Mouse (Mus musculus): ENCODE data around the gene Actrt2. TPM values are rescaled to one million over a fixed set of nuclear protein-coding genes. Genes with fewer than 3 reads are reported as not detected.

The Actrt2 gene
- total RNA-seq, 4 experiments from 2014 or later, result not detected

- no peak for DNase-seq (ENCODE audit: low spot score in 2 of 2)
Observed at GRCm38 (mm10) chr4:154638320-154638886, 29.3 kb downstream of the Actrt2 start.

DNA sequence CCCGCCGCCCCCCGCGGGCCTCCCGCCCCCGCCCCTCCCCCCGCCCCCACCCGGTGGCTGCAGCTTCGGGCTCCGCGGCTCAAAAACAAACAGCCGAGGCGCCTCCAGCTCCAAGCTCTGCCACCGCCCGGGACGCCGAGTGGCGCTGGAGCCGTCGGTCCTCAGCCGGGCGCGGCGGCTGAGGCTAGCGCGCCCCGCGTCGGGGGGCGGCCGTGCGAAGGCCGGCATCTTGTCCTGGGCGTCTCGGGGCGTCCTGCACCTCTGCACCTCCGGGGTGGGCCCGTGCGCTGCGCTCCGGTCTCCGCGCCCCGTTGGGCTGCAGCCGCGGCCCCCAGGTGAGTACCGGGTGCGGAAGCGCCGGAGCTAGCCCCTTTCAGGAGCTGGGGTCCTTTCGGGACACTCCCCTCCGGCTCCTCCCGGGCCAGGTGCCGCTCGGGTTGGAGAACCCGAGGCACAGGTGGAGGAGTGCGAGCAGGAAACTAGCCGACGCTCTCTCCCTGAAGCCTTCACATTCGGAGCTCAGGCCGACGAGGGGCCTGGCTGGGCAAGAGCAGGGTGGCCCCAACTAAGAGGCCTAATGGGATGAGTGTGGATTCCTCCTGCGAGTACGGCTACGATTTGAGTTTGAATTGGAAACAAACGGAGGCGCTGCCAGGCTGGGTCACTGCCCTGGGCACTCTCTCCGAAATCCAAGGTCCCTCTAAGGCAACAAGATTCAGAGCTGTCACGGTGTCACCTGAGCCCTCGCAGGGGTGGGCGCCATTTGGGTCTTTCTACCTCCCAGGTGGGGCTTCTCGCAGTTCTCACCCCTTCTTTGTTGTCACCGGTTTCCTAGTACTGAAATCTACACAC is 30.0 kb downstream of the Actrt2 start:
- DNase-seq (ENCODE audit: low spot score in 2 of 2), result no peak

DNA sequence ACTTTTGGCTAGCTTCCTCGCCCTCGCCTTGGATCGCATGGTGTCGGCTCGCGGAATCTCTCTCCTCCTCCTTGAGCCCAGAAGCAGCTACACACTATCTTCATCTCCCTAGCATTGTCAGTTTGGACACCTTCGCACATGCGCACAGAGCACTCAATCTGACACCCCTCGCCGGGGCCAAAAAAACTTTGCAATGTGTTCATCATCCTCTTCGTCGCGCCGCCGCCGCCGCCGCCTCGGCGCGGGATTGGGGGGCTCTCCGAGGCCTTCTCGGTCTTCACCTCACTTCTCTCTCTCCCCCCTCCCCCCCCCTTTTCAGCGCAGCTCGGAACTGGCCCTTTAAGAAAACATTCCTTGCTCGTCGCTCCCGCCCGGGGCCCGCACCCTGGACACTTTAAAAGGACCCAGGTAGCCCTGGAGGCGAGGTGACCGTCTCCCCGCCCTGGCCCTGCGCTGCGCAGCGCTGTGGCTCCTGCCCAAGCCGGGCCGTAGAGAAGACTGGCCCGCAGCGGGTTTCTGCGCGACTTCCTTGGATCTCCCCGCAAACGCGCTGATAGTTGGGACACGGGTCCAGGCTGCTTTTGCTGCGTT is 30.9 kb downstream of the Actrt2 start, which contains the start of gene Prdm16:
Gene Prdm16 (minus strand): TSS at position 153 of the 591 bp plus-strand sequence.
- DNase-seq (ENCODE audit: low spot score in 2 of 2), result no peak

DNA sequence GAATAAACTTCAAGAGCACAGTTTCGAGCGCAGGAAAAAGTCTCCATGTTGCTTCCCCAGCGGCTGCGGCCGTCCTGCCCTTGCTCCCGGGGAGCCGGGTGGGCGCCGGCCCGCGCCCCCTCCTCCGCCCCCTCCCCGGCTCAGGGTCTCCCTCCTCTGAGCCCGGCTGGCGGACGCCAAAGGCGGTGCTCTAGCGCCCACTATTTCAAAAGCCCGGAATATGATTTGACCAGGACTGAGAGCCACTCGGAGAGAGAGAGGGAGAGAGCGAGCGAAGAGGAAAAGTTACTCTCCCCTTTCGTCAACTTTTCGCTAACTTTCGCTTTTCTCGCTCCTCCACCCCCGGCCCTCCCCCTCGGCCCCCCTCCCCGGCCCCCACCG is 31.6 kb downstream of the Actrt2 start:
- DNase-seq (ENCODE audit: low spot score in 2 of 2), result no peak

GRCm38 (mm10) chr4:154635241-154636052 is 32.2 kb downstream of the Actrt2 start:
- DNase-seq (ENCODE audit: low spot score in 2 of 2), result no peak

GRCm38 (mm10) chr4:154634470-154635240 is 33.0 kb downstream of the Actrt2 start:
- no peak for DNase-seq (ENCODE audit: low spot score in 2 of 2)

GRCm38 (mm10) chr4:154634001-154634400 is 33.7 kb downstream of the Actrt2 start:
- no peak for DNase-seq (ENCODE audit: low spot score in 2 of 2)

GRCm38 (mm10) chr4:154632800-154633764 is 34.6 kb downstream of the Actrt2 start:
- DNase-seq (ENCODE audit: low spot score in 2 of 2), result no peak

DNA sequence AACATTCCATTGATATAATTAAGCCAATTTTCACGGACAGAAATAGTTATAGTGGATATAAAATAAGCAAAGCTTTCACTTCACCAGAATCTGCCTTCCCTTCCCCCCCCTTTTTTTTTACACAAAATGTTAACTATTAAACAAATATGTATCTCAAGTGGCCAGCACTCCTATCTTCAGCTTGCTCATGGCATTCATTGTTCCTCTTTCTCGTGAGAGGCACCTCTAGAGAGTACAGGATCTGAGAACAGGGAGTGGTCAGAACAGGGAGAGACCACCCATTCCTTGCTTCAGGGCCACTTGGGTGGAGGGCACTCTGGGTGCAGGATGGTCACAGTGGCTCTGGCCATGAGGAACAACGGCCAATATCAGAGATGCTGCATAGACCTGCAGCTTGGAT is 36.9 kb downstream of the Actrt2 start:
- DNase-seq (ENCODE audit: low spot score in 2 of 2), result no peak

DNA sequence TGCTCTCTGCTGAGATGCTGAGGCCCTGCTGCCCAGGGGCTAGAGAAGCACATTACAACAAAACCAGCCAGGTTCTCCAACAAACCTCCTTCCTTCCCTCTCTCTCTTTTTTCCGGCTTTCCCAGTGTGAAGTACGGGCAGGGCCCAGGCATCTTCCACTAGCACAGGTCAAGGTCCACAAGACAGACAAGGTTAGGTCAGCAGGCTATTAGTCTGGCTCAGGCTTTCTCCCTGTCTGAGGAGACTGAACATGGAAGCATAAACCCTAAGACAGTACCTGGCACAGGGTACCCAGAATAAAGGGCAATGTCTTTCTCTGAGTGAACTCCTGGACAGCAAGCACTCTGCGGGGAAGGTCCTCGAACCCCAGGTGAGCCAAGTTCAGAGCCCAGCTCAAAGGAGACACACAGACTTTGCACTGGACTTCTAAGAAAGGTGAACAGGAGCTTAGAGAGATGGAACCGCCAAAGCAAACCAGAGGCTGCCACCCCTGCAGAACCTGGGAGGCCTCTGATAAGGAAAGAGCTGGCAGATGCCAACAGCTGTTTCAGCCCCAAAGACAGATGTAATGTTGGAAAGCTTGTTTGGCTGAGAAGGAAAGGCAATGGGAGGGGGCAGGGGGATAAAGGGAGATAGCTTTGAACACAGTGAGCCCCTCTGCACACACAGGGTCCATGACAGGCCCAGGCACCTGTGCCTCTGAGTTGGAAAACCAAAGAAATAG is 40.1 kb downstream of the Actrt2 start:
- no peak for DNase-seq (ENCODE audit: low spot score in 2 of 2)

DNA sequence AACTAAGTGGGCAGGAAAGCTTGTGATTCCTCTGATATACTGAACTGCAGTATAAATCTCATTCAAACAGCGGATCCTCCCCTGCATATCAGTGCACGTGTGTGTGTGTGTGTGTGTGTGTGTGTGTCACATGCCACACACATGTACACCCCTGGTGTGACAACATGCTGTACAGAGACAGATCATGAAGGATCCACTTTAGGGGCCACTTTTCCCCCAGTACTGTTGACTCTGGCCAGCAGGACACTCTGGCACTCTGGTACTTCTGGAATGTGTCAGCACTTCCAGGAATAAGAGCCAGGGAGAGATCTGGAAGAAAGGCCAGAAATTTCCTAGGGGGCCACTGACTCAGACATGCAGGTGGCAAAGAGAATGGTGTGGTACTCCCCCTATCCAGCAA is 41.4 kb downstream of the Actrt2 start:
- no peak for DNase-seq (ENCODE audit: low spot score in 2 of 2)

- no peak for DNase-seq (ENCODE audit: low spot score in 2 of 2)
Observed at GRCm38 (mm10) chr4:154625710-154626109, 42.0 kb downstream of the Actrt2 start.

DNA sequence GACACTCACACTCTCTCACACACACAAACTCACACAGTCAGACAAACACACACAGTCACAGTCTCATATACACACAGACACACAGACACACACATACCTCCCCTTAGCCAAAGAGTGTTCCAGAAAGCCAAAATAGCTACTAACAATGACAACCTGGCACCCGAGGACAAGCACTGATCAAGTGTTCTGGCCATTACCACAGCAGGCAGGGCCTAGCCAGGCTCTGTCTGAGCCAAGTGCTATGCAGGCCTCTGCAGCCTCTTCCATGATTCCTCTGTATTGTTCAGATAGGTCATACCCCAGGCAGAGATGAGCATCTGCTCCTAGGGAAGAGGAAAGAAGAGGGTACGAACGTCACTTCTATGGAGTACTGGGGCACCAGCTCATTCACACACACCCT is 44.4 kb downstream of the Actrt2 start:
- DNase-seq (ENCODE audit: low spot score in 2 of 2), result no peak

DNA sequence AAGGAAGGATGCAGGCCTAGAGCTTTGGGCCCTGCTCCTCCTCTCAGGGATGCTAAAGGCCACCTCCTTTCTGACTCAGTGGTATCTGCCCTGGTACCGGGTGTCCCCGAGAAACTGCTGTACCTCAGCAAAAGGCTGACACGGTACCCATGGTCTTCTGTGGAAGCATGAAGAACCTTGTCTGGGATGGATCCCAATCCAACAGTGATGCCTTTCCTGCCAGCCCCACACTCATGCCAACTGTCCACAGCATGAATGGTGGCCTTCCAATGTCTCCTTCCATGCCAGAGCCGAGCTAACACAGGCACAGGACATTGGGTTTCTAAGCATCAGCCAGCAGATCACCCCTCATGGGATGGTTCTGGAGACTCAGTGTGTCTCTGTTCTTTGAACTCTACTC is 45.1 kb downstream of the Actrt2 start:
- no peak for DNase-seq (ENCODE audit: low spot score in 2 of 2)

Other genes starting within 250 kb of the Actrt2 start
- 1 to 10 TPM in 3 of 4 experiments, under 1 TPM in 1; 0.73 to 3.1 (median 1.4) TPM for gene Prdm16, start 31.0 kb downstream of the Actrt2 start, total RNA-seq (2022)
- not detected for gene Ttc34, start 169.6 kb upstream of the Actrt2 start, total RNA-seq (2022)
- gene Mmel1, start 201.7 kb upstream of the Actrt2 start, total RNA-seq (2022), result not detected
- 10 to 100 TPM; 84.8 to 99.7 (median 97.8) TPM for gene Fam213b, start 231.3 kb upstream of the Actrt2 start, total RNA-seq (2022)